10 mouse cellular contexts compared by ENCODE assay signal in the genomic region with DNA sequence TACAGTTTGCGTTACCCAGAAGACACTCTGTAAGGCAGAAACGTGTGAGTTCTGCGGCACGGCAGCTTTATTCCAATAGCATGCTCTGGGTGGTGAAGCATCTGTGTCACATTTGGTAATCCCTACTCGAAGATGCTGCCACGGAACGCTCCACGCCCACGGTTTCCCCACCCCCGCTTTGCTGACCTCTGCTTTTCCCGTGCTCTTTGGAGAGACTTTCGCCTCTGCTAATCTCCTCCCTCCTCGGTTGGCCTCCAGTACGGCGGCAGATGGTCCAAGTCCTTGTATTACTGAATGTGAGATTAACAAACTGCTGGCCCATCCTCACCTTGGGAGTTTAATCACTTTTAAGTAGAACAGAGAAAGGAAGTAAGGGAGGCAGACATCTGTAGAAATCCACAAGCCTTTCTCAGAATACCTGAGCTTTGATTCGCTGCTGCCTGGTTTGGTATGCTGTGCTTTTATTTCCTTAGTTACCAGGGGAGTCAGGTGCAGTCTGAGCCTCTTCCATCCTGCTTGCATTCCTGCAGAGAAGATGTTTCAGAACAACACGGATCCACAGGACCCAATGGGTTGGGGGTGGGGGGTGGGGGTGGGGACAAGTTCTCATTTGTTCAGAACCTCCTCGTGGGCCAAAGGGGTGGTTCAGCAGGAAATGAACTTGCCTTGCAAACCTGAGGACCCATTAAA.
DNase-seq lines count a peak whose midpoint lies in the region; ATAC-seq and TF ChIP-seq lines count a peak whose summit lies in the region.
"Had no signal": no experiment of that assay in that cellular context is flagged by ENCODE, and none has a peak within 500 bp of the region (broad histone marks: within the 10 kb centered on the region; RNA-seq: fewer than 3 reads in every experiment).

No protein-coding gene starts in this region.

- 27% methylated on average over 18 of the region's 18 CpGs for WGBS in heart, embryonic 11.5 days (ENCODE audit: insufficient replicate concordance)
- WGBS in forebrain, postnatal 0 days, result 15% methylated on average over 18 of the region's 18 CpGs
- WGBS in limb, embryonic 11.5 days, result 27% methylated on average over 18 of the region's 18 CpGs

- TF ChIP-seq CTCF in forebrain, postnatal 0 days (IDR thresholded peaks at IDR 0.05; ENCODE audit: low read depth), result no peak

- H3K27ac ChIP-seq in heart, embryonic 11.5 days (ENCODE audit: low read depth, low read length), result no peak overlapping the region
- H3K27ac ChIP-seq in forebrain, postnatal 0 days (ENCODE audit: low read depth, low read length), result peak overlapping the region; percentile 51; the same call in 1 of the 2 replicates
- H3K27ac ChIP-seq in limb, embryonic 11.5 days (replicated peaks; ENCODE audit: low read depth, low read length), result no peak overlapping the region; the same call in 1 of the 2 replicates
- H3K27ac ChIP-seq: liver, embryonic 14.5 days had no signal

- DNase-seq in heart, adult 8-10 months (ENCODE audit: low spot score), result no peak
- peak; percentile 48 to 58 for DNase-seq in cerebellum, adult 18-20 months
- peak; percentile 39 for DNase-seq in forebrain, postnatal 0 days
- peak; percentile 36 for DNase-seq in limb, embryonic 11.5 days (ENCODE audit: low spot score)
- no peak for DNase-seq in adipocyte (ENCODE audit: low spot score)
- DNase-seq in lung, postnatal 14 days, result no peak
- DNase-seq in layer of hippocampus, adult 9-11 months, result no peak

- peak overlapping the region; percentile 16; the same call in 1 of the 2 replicates for H3K9ac ChIP-seq in heart, embryonic 11.5 days (ENCODE audit: low read depth, low read length)
- no peak overlapping the region for H3K9ac ChIP-seq in forebrain, postnatal 0 days
- no peak overlapping the region for H3K9ac ChIP-seq in limb, embryonic 11.5 days (ENCODE audit: low read length)
- H3K9ac ChIP-seq: liver, embryonic 14.5 days had no signal

- H3K4me3 ChIP-seq in heart, embryonic 11.5 days (ENCODE audit: low read depth, low read length), result no peak overlapping the region
- no peak overlapping the region for H3K4me3 ChIP-seq in forebrain, postnatal 0 days (ENCODE audit: low read depth, low read length)
- H3K4me3 ChIP-seq in limb, embryonic 11.5 days (ENCODE audit: low read depth, low read length), result no peak overlapping the region

- peaks cover 18% of the 10 kb centered on the region for H3K4me1 ChIP-seq in heart, embryonic 11.5 days (ENCODE audit: control insufficient read depth, insufficient read depth, low read length)
- H3K4me1 ChIP-seq in forebrain, postnatal 0 days (ENCODE audit: insufficient read depth), result peaks cover 47% of the 10 kb centered on the region
- peaks cover 19% of the 10 kb centered on the region; the same call in 1 of the 2 replicates for H3K4me1 ChIP-seq in limb, embryonic 11.5 days (ENCODE audit: control insufficient read depth, insufficient read depth, low read length)

- H3K9me3 ChIP-seq in heart, embryonic 11.5 days (replicated peaks; ENCODE audit: control insufficient read depth, low read length), result no peaks in the 10 kb centered on the region
- no peaks in the 10 kb centered on the region for H3K9me3 ChIP-seq in forebrain, postnatal 0 days (ENCODE audit: low read length)
- no peaks in the 10 kb centered on the region for H3K9me3 ChIP-seq in limb, embryonic 11.5 days (ENCODE audit: control insufficient read depth, low read length)

- H3K27me3 ChIP-seq in heart, embryonic 11.5 days (ENCODE audit: control insufficient read depth, insufficient read depth, low read length), result no peaks in the 10 kb centered on the region
- no peaks in the 10 kb centered on the region for H3K27me3 ChIP-seq in forebrain, postnatal 0 days (ENCODE audit: insufficient read depth, low read length)
- no peaks in the 10 kb centered on the region for H3K27me3 ChIP-seq in limb, embryonic 11.5 days (ENCODE audit: control insufficient read depth, insufficient read depth, low read length)
- H3K27me3 ChIP-seq: CH12.LX had no signal

- peak overlapping the region; percentile 31 for H3K4me2 ChIP-seq in heart, embryonic 11.5 days
- peak overlapping the region; percentile 28; the same call in 1 of the 2 replicates for H3K4me2 ChIP-seq in forebrain, postnatal 0 days (ENCODE audit: low read depth)
- H3K4me2 ChIP-seq in limb, embryonic 11.5 days (ENCODE audit: low read depth, severe bottlenecking), result no peak overlapping the region

- no peak for ATAC-seq in heart, embryonic 11.5 days (replicated peaks; ENCODE audit: insufficient number of reproducible peaks, low FRiP score, low TSS enrichment)
- peak; percentile 35 for ATAC-seq in forebrain, postnatal 0 days
- no peak for ATAC-seq in limb, embryonic 11.5 days (ENCODE audit: insufficient number of reproducible peaks, low FRiP score, low TSS enrichment, low read depth)

- H3K36me3 ChIP-seq in heart, embryonic 11.5 days (ENCODE audit: control insufficient read depth, insufficient read depth, low read length), result no peaks in the 10 kb centered on the region
- H3K36me3 ChIP-seq in forebrain, postnatal 0 days (ENCODE audit: insufficient read depth), result no peaks in the 10 kb centered on the region
- no peaks in the 10 kb centered on the region for H3K36me3 ChIP-seq in limb, embryonic 11.5 days (ENCODE audit: control insufficient read depth, insufficient read depth, low read length)

Comparison
In these comparisons a context has a peak if more than half of its experiments do, and no peak if none do; other contexts are left out.
1. DNase-seq: peak in cerebellum, adult 18-20 months (2 of 2), forebrain, postnatal 0 days (single experiment) and limb, embryonic 11.5 days (single experiment); none in heart, adult 8-10 months (single experiment), adipocyte (single experiment), lung, postnatal 14 days (single experiment) and layer of hippocampus, adult 9-11 months (single experiment).